Mouse (Mus musculus) olfactory bulb, adult 2 months (tissue): ENCODE measurements around the gene Ncoa7.

Experiments
- CTCF ChIP-seq: fragments of 200-500 bp; IDR thresholded peaks from 2 replicates; pipeline ENCODE4 v1.5.1; 2012; ENCODE audit warnings: low read depth, mild to moderate bottlenecking, low read length, moderate library complexity; ENCODE audit not compliant: insufficient read depth
- POLR2A ChIP-seq: fragments of 200-500 bp; IDR thresholded peaks from 2 replicates; pipeline ENCODE4 v1.6.1; 2012; ENCODE audit warnings: mild to moderate bottlenecking, low read depth, low read length, moderate library complexity; ENCODE audit not compliant: insufficient read depth

- TF ChIP-seq POLR2A (no peak), CTCF (no peak)
Observed at GRCm38 (mm10) chr10:30756064-30756463, 47.1 kb downstream of the Ncoa7 start.
